Mouse (Mus musculus) heart, postnatal 14 days (tissue): ENCODE results near the gene Efs. TPM values are rescaled to one million over a fixed set of nuclear protein-coding genes. Genes with fewer than 3 reads are reported as not detected.
A peak's percentile ranks its signal among the peaks of the same experiment; 100 is the strongest.

Experiments used
- DNase-seq, 2 experiments: peaks; one replicate each; pipeline ENCODE4 v3.0.0; 2021 to 2022
- intact Hi-C: fragments of 180-260 bp; cut with DNase I; formaldehyde crosslinking; loops from one replicate; pipeline ENCODE4 v1.15.1; 2025
- microRNA-seq, 2 experiments: library from miRNA; unstranded; fragments of <30 nt; microRNA quantifications; one replicate each; pipeline ENCODE4 v1.2.0; 2021 to 2022
- total RNA-seq, 2 experiments: library from RNA; stranded (reverse); gene quantifications; 2 replicates each; pipeline ENCODE4 v1.2.3; 2021

The Efs gene
- total RNA-seq, 2 experiments from 2014 or later = 4.1 to 4.6 TPM

DNA sequence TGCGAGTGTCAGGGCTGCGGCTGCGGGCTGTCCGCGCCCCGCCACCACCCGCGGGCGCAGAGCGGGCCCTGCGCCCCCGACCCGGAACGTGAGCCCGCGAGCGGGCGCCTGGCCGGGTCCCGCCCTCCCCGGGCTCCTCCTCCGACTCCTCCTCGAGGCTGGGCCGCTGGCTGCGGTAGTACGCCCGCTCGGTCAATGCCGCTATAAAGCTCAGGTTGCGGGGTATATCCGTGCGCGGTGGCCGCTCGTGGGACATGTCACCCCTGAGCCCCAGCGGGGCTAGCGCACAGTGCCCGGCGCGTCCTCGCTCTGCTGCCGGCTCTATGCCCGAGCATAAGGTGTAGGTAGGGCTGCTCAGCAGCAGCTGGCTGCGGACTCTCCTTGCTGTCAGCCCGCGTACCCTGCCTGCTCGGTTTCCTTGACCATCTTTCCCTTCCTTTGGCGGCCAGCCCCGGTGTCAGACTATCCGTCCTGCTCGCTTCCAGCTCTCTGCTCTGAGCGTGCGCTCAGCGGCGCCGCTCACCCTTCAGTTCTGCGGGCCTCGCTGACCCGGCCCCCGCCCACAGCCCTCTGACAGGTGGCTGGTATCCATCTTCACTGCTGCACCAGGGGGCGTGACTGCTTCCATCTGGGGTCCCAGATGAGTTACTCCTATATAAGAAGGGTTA lies 48.7 kb downstream of the Efs start, which contains the start of gene Ppp1r3e:
TSS of gene Ppp1r3e (minus strand) at position 503 of the 668 bp plus-strand sequence.
- peak; percentile 70 to 73 for DNase-seq
- intact Hi-C loops = no loop called here

GRCm38 (mm10) chr14:54876539-54877047 lies 49.3 kb downstream of the Efs start:
- peak; percentile 91 to 92 for DNase-seq

DNA sequence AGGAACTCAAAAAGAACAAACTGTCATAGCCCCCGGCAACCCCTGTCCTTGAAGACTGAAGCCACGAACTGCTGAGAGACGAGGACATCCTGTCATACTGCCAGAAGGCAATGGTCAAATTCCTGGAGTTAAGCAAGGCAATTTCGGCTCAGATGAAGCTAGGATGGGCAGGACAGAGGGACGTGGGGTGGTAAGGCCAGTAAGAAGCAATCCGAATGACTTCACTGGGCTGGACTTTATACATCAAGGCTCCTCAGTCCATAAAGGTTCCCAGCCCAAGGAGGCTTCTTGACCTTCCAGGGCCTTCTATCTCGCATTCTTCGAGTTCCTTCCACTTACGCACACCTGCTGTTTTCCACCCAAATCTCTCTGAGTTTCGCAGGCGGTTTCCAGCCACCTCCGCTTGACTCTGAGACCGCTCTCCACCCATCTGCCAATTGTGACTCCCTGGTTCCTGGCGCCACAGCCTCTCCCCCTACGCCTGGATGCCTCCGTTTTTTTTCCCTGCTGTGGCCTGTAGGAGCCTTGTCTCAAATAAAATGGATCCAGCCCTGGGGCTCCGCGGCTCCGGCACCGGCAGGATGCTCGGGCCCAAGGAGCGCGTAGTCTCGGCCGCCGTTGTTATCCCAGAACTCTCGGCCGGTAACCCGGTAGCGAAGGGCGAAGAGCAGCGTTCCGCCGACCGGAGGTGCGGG lies 49.9 kb downstream of the Efs start:
- intact Hi-C loops = no loop called here

More at GRCm38 (mm10) chr14:54876539-54877047, 49.3 kb downstream of the Efs start:
- intact Hi-C loops = no loop called here

DNA sequence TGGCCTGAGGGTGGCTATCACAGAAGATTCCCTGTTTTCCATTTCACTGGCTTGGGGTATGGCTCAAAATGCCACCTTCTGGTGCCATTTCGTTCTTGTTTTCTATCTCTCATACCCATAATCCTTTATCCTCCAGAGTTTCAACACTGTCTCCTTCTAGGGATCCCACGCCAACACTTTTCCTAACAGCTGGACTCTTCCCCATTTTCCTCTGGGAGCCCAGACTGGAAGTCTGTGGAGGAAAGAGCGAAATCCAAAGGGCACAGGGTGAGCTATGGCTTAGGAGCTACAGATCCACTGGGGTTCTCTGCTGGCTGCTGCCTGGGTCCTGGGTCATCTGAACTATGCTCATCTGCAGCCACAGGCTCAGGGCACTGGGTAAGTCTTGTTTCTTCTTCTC lies 51.8 kb downstream of the Efs start:
- no peak for DNase-seq
- intact Hi-C loops = no loop called here

More for the DNA sequence above, 49.9 kb downstream of the Efs start:
- no peak for DNase-seq

DNA sequence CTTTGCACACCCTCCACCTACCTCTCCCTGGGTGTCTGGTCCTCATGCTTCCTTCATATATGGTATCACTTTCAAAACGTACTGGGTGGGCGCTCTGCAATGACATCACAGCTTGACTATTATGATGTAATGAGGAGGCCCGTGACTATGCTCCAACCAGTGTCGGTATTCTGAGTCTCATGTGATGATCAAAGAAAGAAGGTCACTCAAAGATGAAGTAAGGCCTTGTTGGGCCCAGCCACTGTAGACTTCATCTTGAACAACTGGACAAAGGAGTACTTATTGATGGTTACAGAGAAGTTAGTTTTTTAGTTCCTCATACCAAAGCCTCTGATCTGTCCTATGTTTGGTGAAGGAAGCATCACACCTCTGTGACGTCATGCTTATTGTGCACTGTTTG lies 55.1 kb downstream of the Efs start, which contains the start of gene Homez:
TSS of gene Homez (minus strand) at position 101 of the 400 bp plus-strand sequence.
- DNase-seq = no peak
- intact Hi-C loops = no loop called here

GRCm38 (mm10) chr14:54868026-54868425 lies 57.9 kb downstream of the Efs start:
- intact Hi-C loops = loop anchor here (10.0 kb wide), 1 partner anchor 227 kb away; the partner anchor contains the start of genes Thtpa and Zfhx2
- no peak for DNase-seq

DNA sequence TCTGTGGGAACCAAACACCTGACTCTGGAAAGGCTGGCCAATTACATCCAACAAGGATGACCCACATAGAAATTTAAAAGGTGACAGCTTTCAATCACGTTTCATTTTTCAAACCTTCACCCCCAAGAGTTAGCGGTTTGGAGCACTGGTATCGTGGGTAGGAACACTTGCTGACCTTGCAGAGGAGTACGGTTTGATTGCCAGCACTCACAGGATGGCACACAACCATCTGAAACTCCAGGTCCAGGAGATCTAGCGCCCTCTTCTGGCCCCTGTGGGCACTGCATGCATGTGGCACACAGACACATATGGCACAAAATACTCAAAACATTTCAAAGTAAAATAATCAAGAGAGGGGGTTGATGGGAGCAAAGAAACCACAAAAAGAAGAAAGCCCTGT lies 59.0 kb downstream of the Efs start:
- DNase-seq = no peak
- intact Hi-C loops = loop anchor here (10.0 kb wide), 1 partner anchor 228 kb away; the partner anchor contains the start of genes Thtpa and Zfhx2

Small RNAs within 50 kb of the gene (microRNA-seq; reads per million reads assigned to microRNA genes)
- 0.85 to 1,908 reads per million in 2 experiments for gene Mir208a
- gene Mir208b = 0.60 to 463 reads per million in 2 experiments

Other genes with a start within 250 kb of the Efs start
- gene 1700123O20Rik, start 239.9 kb downstream of the Efs start, total RNA-seq = 10 to 100 TPM; 17.2 to 18.6 TPM
- gene Acin1, start 239.2 kb downstream of the Efs start, total RNA-seq = 100 to 1,000 TPM; 105 to 106 TPM
- not detected for gene Gm29776, start 227.3 kb downstream of the Efs start, total RNA-seq
- gene Cebpe, start 214.0 kb downstream of the Efs start, total RNA-seq = not detected
- 1 to 10 TPM; 3.2 to 3.7 TPM for gene Slc7a8, start 144.2 kb downstream of the Efs start, total RNA-seq
- gene Rnf212b, start 112.0 kb downstream of the Efs start, total RNA-seq = not detected
- gene Homez, start 55.2 kb downstream of the Efs start, total RNA-seq = 1 to 10 TPM; 6.7 to 8.6 TPM
- 1 to 10 TPM; 2.8 to 5.2 TPM for gene Ppp1r3e, start 48.6 kb downstream of the Efs start, total RNA-seq
- gene Bcl2l2, start 42.7 kb downstream of the Efs start, total RNA-seq = 10 to 100 TPM; 35.1 to 39.2 TPM
- 1 to 10 TPM; 4.1 to 8.1 TPM for gene Gm20521, start 42.7 kb downstream of the Efs start, total RNA-seq
- 10 to 100 TPM; 66.9 to 77.6 TPM for gene Pabpn1, start 33.6 kb downstream of the Efs start, total RNA-seq
- 1 to 10 TPM; 3.4 to 5.6 TPM for gene Slc22a17, start 13.0 kb downstream of the Efs start, total RNA-seq
- not detected for gene Il25, start 6.6 kb upstream of the Efs start, total RNA-seq
- under 1 TPM; 0.49 to 0.60 TPM for gene Cmtm5, start 10.1 kb upstream of the Efs start, total RNA-seq
- over 10,000 TPM; 23,215 to 24,603 TPM for gene Myh6, start 40.8 kb upstream of the Efs start, total RNA-seq
- not detected for gene Gm17428, start 50.8 kb upstream of the Efs start, total RNA-seq
- gene Myh7, start 68.5 kb upstream of the Efs start, total RNA-seq = 1,000 to 10,000 TPM; 2,004 to 2,187 TPM
- gene Ngdn, start 89.3 kb upstream of the Efs start, total RNA-seq = 10 to 100 TPM; 23.4 to 28.4 TPM
- gene Zfhx2, start 166.2 kb upstream of the Efs start, total RNA-seq = 1 to 10 TPM; 2.5 to 3.3 TPM
- 10 to 100 TPM in 1 of 2 experiments, 1 to 10 TPM in 1; 9.6 to 11.4 TPM for gene Thtpa, start 168.7 kb upstream of the Efs start, total RNA-seq
- 1 to 10 TPM; 4.6 to 5.4 TPM for gene Ap1g2, start 180.5 kb upstream of the Efs start, total RNA-seq
- under 1 TPM; 0.10 to 0.36 TPM for gene Jph4, start 190.8 kb upstream of the Efs start, total RNA-seq